Mouse (Mus musculus): ENCODE measurements at regions not wholly inside any gene's neighbourhood (a gene's known extent, or its start where the extent isn't known, plus 50 kb on each side); places are given as distances from the start of the nearest gene placed in this dataset.

GRCm38 (mm10) chr4:62890588-62891580 is 74.5 kb upstream of the Zfp618 start:
- DNase-seq, result peak; percentile 93

- DNase-seq, result no peak
Measured at GRCm38 (mm10) chr4:62912891-62913290, 52.5 kb upstream of the Zfp618 start.

Data from heart, adult 11 months (tissue).